Mouse (Mus musculus): ENCODE data around the gene Olfr523. TPM values are rescaled to one million over a fixed set of nuclear protein-coding genes. Genes with fewer than 3 reads are reported as not detected.
"Not testable (repeated sequence)": the region's sequence is repeated elsewhere in the genome, so short reads cannot be mapped to it uniquely, and the experiment has no call there.

The Olfr523 gene
- under 1 TPM in 2 of 4 experiments, not detected in 2; 0.11 to 0.16 TPM for total RNA-seq (2022)

DNA sequence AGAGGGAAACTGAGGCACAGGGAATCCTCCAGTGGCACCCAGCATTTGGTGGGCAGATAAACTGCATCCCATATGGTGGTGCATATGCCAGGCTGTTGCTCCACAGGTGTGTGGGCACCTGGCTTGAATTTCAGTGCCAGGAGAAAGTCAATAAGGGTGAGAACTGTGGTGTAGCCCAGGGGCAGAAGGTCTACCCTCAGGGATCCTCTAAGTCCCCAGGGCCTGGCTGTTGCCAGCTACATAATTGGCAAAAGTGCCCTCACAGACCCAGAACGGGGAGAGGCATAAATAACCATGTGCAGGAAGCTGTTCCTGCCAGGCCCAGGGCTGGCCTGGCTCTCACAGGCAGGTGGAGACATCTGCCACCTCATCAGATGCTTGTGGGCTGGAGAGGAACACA is at the start of gene Olfr523:
Gene Olfr523, plus strand, starts transcription at position 282 of the 400 bp plus-strand sequence.
- no peak for DNase-seq (ENCODE audit: low spot score in 2 of 2)

GRCm38 (mm10) chr7:140124382-140124781 is 48.6 kb upstream of the Olfr523 start:
- DNase-seq (ENCODE audit: low spot score in 2 of 2) = no peak

GRCm38 (mm10) chr7:140125278-140126021 is 47.6 kb upstream of the Olfr523 start:
- peak; percentile 68 to 86 for DNase-seq (ENCODE audit: low spot score in 2 of 2)

DNA sequence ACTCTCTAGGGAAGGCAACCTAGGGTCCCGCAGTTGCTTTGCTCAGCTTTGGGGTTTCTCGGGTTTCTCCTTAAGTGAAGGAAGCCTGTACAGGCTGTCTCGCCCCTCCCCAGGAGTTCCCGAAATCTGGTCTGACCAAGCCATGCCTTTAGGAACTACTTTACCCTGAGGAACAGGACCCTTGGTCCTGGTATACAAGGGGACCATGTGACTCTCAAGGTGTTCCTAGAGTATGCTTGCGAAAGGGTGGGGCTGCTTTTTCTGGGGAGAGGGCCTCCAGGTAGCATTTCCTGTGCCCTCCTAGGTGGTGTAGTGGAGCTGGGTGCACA is 47.0 kb upstream of the Olfr523 start:
- DNase-seq (ENCODE audit: low spot score in 2 of 2) = no peak

GRCm38 (mm10) chr7:140126934-140127333 is 46.1 kb upstream of the Olfr523 start:
- no peak for DNase-seq (ENCODE audit: low spot score in 2 of 2)

GRCm38 (mm10) chr7:140127911-140128310 is 45.1 kb upstream of the Olfr523 start:
- no peak for DNase-seq (ENCODE audit: low spot score in 2 of 2)

DNA sequence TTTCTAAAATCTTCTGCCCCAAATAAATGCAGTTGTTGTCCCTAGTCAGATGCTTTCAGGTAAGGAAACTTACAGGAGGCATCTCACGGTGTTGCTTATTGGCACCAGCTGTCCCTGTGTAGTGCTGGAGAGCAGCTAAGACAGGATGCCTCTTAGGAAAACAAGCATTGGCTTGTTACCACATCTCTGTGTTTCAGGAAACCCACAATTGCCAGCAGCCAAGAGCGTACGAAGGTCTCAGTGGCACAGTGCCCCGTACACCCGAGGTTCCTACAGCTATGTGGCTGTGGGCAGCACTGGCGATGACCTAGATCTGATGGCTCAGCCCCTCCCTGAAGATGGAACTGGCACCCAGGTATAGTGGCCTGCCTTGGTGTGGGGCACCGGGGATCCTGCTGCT is 40.8 kb upstream of the Olfr523 start:
- not testable (repeated sequence) for DNase-seq (ENCODE audit: low spot score in 2 of 2)

- DNase-seq (ENCODE audit: low spot score in 2 of 2) = not testable (repeated sequence)
These were observed 39.0 kb upstream of the Olfr523 start for GRCm38 (mm10) chr7:140134033-140134432.

GRCm38 (mm10) chr7:140135106-140135770 is 37.8 kb upstream of the Olfr523 start:
- DNase-seq (ENCODE audit: low spot score in 2 of 2) = no peak

DNA sequence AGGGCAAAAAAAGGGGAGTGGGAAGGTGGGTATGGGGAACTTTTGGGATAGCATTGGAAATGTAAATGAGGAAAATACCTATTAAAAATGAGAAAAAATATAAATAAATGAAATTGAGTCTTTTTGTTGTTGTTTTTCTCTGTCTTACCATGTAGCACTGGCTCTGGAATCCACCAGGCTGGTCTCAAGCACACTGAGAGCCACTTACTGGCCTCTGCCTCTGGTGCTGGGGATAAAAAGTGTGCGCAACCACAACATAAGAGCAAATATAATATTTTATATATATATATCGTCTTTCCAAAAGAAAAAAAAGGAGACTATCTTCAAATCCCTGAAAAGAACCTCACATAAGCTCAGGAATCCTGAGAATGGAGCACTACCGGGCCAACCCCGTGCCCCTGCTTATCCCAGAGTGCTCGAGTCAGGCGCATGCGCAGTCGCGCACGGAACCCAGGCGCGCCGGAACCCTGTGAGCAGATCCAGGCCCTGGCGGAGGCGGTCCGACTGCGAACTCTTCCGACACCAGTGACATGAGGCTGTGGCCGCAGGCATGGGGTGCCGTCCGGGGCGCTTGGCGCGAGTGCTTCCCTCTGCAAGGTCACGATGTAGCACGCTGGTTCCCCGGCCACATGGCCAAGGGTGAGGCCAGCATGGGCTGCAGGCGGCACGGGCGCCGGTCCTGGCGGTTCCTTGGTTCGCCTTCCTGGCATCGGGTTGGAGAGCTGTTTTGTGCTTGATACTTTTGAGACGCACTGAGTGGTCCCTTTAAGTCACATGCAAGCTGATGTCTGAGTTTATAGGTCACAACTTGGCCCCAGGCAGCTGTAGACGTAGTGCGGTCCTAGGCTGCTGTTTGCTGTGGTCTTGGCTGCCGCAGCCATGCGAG is 35.6 kb upstream of the Olfr523 start, which contains the start of gene Mtg1:
Gene Mtg1, plus strand, starts transcription at position 430 of the 886 bp plus-strand sequence.
- peak; percentile 95 to 98 for DNase-seq (ENCODE audit: low spot score in 2 of 2)

GRCm38 (mm10) chr7:140138021-140138310 is 35.1 kb upstream of the Olfr523 start:
- peak in 1 of 2 experiments; percentile 43 for DNase-seq (ENCODE audit: low spot score in 2 of 2)

- no peak for DNase-seq (ENCODE audit: low spot score in 2 of 2)
These were observed 31.7 kb upstream of the Olfr523 start for GRCm38 (mm10) chr7:140141350-140141749.

DNA sequence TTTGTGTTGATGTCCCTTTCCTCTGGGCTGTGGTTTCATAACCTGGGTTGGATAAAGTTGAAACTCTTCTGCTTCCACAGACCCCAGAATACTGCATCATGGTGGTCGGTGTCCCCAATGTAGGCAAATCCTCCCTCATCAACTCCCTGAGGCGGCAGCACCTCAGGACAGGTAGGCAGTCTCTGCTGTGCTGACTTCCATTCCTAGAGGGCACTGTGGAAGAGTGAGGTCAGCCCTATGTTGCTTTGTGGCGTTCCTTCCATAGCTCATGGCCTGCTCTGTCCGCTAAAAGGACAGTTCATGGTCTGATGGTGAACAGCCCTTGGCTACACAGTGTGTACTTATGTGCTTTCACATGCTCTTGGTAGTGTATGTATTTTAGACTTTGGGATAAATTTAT is 28.5 kb upstream of the Olfr523 start:
- no peak for DNase-seq (ENCODE audit: low spot score in 2 of 2)

GRCm38 (mm10) chr7:140153383-140153782 is 19.6 kb upstream of the Olfr523 start:
- DNase-seq (ENCODE audit: low spot score in 2 of 2) = peak in 1 of 2 experiments; percentile 54

DNA sequence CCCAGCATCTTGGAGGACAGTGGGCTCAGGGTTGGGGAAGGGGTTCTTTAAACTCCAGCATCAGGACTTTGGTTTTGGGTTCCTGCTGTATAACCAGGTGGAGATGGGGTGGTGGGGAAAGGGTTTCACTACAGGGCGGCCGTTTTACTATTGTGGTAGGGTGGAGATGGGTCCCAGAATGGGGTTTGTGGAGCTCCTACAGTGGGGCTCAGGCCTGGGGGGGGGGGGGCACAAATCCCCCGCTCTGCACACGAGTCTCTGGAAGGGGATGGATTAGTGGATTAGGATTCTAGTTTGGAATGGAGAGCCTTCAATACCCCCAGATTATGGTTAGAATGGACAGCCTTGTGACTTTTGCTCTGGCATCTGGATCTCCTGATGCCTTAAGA is 19.2 kb upstream of the Olfr523 start:
- DNase-seq (ENCODE audit: low spot score in 2 of 2) = no peak

- peak; percentile 54 to 84 for DNase-seq (ENCODE audit: low spot score in 2 of 2)
These were observed 18.6 kb upstream of the Olfr523 start, which contains the start of gene Sprn for GRCm38 (mm10) chr7:140154218-140154927. Gene Sprn (minus strand): TSS chr7:140154877.

GRCm38 (mm10) chr7:140160363-140160762 is 12.7 kb upstream of the Olfr523 start:
- DNase-seq (ENCODE audit: low spot score in 2 of 2) = no peak

GRCm38 (mm10) chr7:140164664-140165063 is 8.4 kb upstream of the Olfr523 start, which contains the start of gene Olfr522:
Gene Olfr522 (minus strand): TSS chr7:140164764.
- DNase-seq (ENCODE audit: low spot score in 2 of 2) = no peak

- DNase-seq (ENCODE audit: low spot score in 2 of 2) = no peak
These were observed 5.1 kb upstream of the Olfr523 start for GRCm38 (mm10) chr7:140167950-140168349.

- DNase-seq (ENCODE audit: low spot score in 2 of 2) = no peak
These were observed 3.6 kb upstream of the Olfr523 start for GRCm38 (mm10) chr7:140169386-140169785.

GRCm38 (mm10) chr7:140170863-140171262 is 2.2 kb upstream of the Olfr523 start:
- no peak for DNase-seq (ENCODE audit: low spot score in 2 of 2)
